Mouse (Mus musculus): Measurements from ENCODE around the gene Spice1. TPM values are rescaled to one million over a fixed set of nuclear protein-coding genes. Genes with fewer than 3 reads are reported as not detected.

Spice1 gene
- total RNA-seq, 1 experiment, result 15.3 TPM

DNA sequence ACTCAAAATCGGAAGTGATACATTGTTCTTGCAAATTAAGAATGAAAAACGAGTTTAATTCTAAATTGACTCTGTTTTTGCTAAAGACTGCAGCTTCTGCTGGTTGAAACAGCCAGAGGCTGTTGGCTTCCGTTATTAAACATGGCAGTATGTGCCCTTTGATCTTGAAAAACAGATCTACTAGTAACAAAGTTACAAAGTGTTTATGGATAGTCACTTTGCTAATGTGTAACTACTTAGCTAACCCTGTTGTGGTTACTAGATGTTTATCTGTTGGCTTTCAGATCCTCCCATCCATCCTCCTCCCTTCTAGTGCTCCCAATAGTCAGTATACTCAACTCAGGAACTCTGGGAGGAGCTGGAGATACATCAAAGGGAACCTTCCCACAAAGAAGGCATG is 41.3 kb upstream of the Spice1 start:
- Histone ChIP-seq H3K4me1 (ENCODE audit: control insufficient read depth in 2 of 2, insufficient read depth in 2 of 2, low read length in 2 of 2, poor library complexity in 1 of 2) (no peaks in the 10 kb centered on the region), H3K36me3 (ENCODE audit: control insufficient read depth, insufficient read depth, low read length, poor library complexity, severe bottlenecking) (no peaks in the 10 kb centered on the region), H3K9ac (ENCODE audit: insufficient read depth, low read depth, low read length, poor library complexity, severe bottlenecking) (no peak overlapping the region), H3K9me3 (ENCODE audit: control insufficient read depth, insufficient read depth, low read depth, low read length) (no peaks in the 10 kb centered on the region), H3K4me3 (ENCODE audit: insufficient read depth in 1 of 2, low read depth in 1 of 2, low read length in 2 of 2, poor library complexity in 1 of 2, severe bottlenecking in 1 of 2) (no peak overlapping the region), H3K27ac (ENCODE audit: insufficient read depth, low read depth, low read length, poor library complexity, severe bottlenecking) (no peak overlapping the region)
- no peak for DNase-seq (ENCODE audit: low read depth, low spot score)
- in situ Hi-C loops (cut with MboI; ENCODE audit: low sequenced_read_pairs in 2 of 2, unreplicated experiment in 2 of 2), result no loop called here
- TF ChIP-seq HCFC1 (IDR thresholded peaks at IDR 0.05; ENCODE audit: borderline replicate concordance, insufficient read depth, low read length), result no peak
- no peak for TF ChIP-seq ZNF384 (IDR thresholded peaks at IDR 0.05; ENCODE audit: low read depth, low read length)
- no peak for TF ChIP-seq CHD2 (IDR thresholded peaks at IDR 0.05; ENCODE audit: low read depth, low read length)
- TF ChIP-seq MAFK (IDR thresholded peaks at IDR 0.05; ENCODE audit: insufficient read depth, low read depth, low read length), result no peak
- TF ChIP-seq ZC3H11A (IDR thresholded peaks at IDR 0.05; ENCODE audit: borderline replicate concordance, low read depth, low read length), result no peak

DNA sequence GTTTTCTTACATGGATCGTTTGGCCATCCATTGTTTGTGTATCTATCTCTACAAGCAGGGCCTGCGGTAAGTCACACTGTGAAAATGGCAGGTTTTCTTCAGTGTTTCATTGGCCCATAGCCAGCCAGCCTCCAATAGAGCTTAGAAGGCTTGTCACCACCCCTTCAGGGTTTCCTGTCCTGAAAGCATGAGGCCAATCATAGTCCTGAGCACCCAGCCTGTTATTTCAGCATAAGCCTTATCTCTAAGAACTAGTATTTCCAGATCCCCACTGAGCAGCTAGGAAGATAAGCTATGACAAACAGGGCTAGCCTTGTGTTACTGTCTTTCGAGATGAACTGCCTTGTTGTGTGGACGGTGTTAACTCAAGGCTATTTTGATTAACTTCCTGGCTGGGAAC is 33.5 kb upstream of the Spice1 start:
- Histone ChIP-seq H3K4me1 (ENCODE audit: control insufficient read depth in 2 of 2, insufficient read depth in 2 of 2, low read length in 2 of 2, poor library complexity in 1 of 2) (no peaks in the 10 kb centered on the region; a peak in 1 of 4 replicates), H3K36me3 (ENCODE audit: control insufficient read depth, insufficient read depth, low read length, poor library complexity, severe bottlenecking) (no peaks in the 10 kb centered on the region), H3K9ac (ENCODE audit: insufficient read depth, low read depth, low read length, poor library complexity, severe bottlenecking) (no peak overlapping the region), H3K4me3 (ENCODE audit: insufficient read depth in 1 of 2, low read depth in 1 of 2, low read length in 2 of 2, poor library complexity in 1 of 2, severe bottlenecking in 1 of 2) (no peak overlapping the region), H3K27ac (ENCODE audit: insufficient read depth, low read depth, low read length, poor library complexity, severe bottlenecking) (no peak overlapping the region), H3K9me3 (ENCODE audit: control insufficient read depth, insufficient read depth, low read depth, low read length) (no peaks in the 10 kb centered on the region)
- no peak for DNase-seq (ENCODE audit: low read depth, low spot score)
- no peak for TF ChIP-seq HCFC1 (IDR thresholded peaks at IDR 0.05; ENCODE audit: borderline replicate concordance, insufficient read depth, low read length)
- no peak for TF ChIP-seq CHD2 (IDR thresholded peaks at IDR 0.05; ENCODE audit: low read depth, low read length)
- TF ChIP-seq ZC3H11A (IDR thresholded peaks at IDR 0.05; ENCODE audit: borderline replicate concordance, low read depth, low read length), result no peak
- no peak for TF ChIP-seq MAFK (IDR thresholded peaks at IDR 0.05; ENCODE audit: insufficient read depth, low read depth, low read length)
- TF ChIP-seq ZNF384 (IDR thresholded peaks at IDR 0.05; ENCODE audit: low read depth, low read length), result no peak
- in situ Hi-C loops (cut with MboI; ENCODE audit: low sequenced_read_pairs in 2 of 2, unreplicated experiment in 2 of 2), result no loop called here

DNA sequence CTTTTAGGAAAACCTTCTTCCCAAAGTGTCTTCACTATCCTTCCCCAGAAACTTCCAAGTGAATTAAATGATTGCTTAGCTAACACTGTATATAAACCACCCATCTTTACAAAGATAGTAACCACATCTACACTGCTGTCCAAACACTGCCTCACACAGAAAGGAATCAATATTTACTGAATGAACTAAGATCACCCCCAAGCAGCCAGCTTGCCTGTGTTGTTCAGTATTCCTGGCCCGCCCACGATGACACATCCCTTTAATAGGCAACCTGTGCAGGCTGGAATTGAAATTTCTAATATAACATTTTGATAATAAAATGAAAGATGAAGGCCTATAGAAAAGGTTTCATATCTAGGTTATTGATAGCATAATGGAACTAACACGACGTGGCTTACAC is 30.6 kb upstream of the Spice1 start:
- TF ChIP-seq CHD2 (IDR thresholded peaks at IDR 0.05; ENCODE audit: low read depth, low read length), result no peak
- TF ChIP-seq ZC3H11A (IDR thresholded peaks at IDR 0.05; ENCODE audit: borderline replicate concordance, low read depth, low read length), result no peak
- no peak for TF ChIP-seq MAFK (IDR thresholded peaks at IDR 0.05; ENCODE audit: insufficient read depth, low read depth, low read length)
- TF ChIP-seq HCFC1 (IDR thresholded peaks at IDR 0.05; ENCODE audit: borderline replicate concordance, insufficient read depth, low read length), result no peak
- no peak for TF ChIP-seq ZNF384 (IDR thresholded peaks at IDR 0.05; ENCODE audit: low read depth, low read length)
- no peaks in the 10 kb centered on the region for H3K9me3 ChIP-seq (ENCODE audit: control insufficient read depth, insufficient read depth, low read depth, low read length)
- in situ Hi-C loops (cut with MboI; ENCODE audit: low sequenced_read_pairs in 2 of 2, unreplicated experiment in 2 of 2), result no loop called here
- no peaks in the 10 kb centered on the region for H3K36me3 ChIP-seq (ENCODE audit: control insufficient read depth, insufficient read depth, low read length, poor library complexity, severe bottlenecking)
- peaks cover 0 to 2% of the 10 kb centered on the region in 2 experiments; a peak in 1 of 4 replicates for H3K4me1 ChIP-seq (ENCODE audit: control insufficient read depth in 2 of 2, insufficient read depth in 2 of 2, low read length in 2 of 2, poor library complexity in 1 of 2)
- DNase-seq (ENCODE audit: low read depth, low spot score), result no peak
- H3K27ac ChIP-seq (ENCODE audit: insufficient read depth, low read depth, low read length, poor library complexity, severe bottlenecking), result no peak overlapping the region
- H3K9ac ChIP-seq (ENCODE audit: insufficient read depth, low read depth, low read length, poor library complexity, severe bottlenecking), result no peak overlapping the region
- H3K4me3 ChIP-seq (ENCODE audit: insufficient read depth in 1 of 2, low read depth in 1 of 2, low read length in 2 of 2, poor library complexity in 1 of 2, severe bottlenecking in 1 of 2), result no peak overlapping the region

DNA sequence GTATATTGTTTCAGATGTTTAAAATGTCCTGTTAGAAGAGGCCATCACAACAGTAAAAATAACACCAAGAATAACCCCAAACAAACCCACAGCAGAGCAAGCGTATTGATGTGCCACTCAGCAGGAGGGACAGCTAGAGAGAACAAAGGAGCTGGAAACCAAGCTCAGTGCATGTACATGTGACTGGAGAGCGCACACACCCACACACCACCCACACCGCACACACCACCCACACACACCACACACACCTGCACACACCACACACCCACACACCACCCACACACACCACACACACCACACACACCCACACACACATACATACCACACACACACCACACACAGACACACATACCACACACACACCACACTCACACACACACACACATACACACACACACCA is 26.7 kb upstream of the Spice1 start:
- in situ Hi-C loops (cut with MboI; ENCODE audit: low sequenced_read_pairs in 2 of 2, unreplicated experiment in 2 of 2), result no loop called here
- no peak overlapping the region for H3K4me3 ChIP-seq (ENCODE audit: insufficient read depth in 1 of 2, low read depth in 1 of 2, low read length in 2 of 2, poor library complexity in 1 of 2, severe bottlenecking in 1 of 2)
- no peak for DNase-seq (ENCODE audit: low read depth, low spot score)
- no peak overlapping the region for H3K9ac ChIP-seq (ENCODE audit: insufficient read depth, low read depth, low read length, poor library complexity, severe bottlenecking)
- H3K36me3 ChIP-seq (ENCODE audit: control insufficient read depth, insufficient read depth, low read length, poor library complexity, severe bottlenecking), result no peaks in the 10 kb centered on the region
- H3K27ac ChIP-seq (ENCODE audit: insufficient read depth, low read depth, low read length, poor library complexity, severe bottlenecking), result no peak overlapping the region
- no peaks in the 10 kb centered on the region for H3K9me3 ChIP-seq (ENCODE audit: control insufficient read depth, insufficient read depth, low read depth, low read length)
- H3K4me1 ChIP-seq (ENCODE audit: control insufficient read depth in 2 of 2, insufficient read depth in 2 of 2, low read length in 2 of 2, poor library complexity in 1 of 2), result peaks cover 0 to 5% of the 10 kb centered on the region in 2 experiments; a peak in 1 of 4 replicates
- no peak for TF ChIP-seq HCFC1 (IDR thresholded peaks at IDR 0.05; ENCODE audit: borderline replicate concordance, insufficient read depth, low read length)
- TF ChIP-seq MAFK (IDR thresholded peaks at IDR 0.05; ENCODE audit: insufficient read depth, low read depth, low read length), result no peak
- no peak for TF ChIP-seq ZC3H11A (IDR thresholded peaks at IDR 0.05; ENCODE audit: borderline replicate concordance, low read depth, low read length)
- no peak for TF ChIP-seq CHD2 (IDR thresholded peaks at IDR 0.05; ENCODE audit: low read depth, low read length)
- TF ChIP-seq ZNF384 (IDR thresholded peaks at IDR 0.05; ENCODE audit: low read depth, low read length), result no peak

DNA sequence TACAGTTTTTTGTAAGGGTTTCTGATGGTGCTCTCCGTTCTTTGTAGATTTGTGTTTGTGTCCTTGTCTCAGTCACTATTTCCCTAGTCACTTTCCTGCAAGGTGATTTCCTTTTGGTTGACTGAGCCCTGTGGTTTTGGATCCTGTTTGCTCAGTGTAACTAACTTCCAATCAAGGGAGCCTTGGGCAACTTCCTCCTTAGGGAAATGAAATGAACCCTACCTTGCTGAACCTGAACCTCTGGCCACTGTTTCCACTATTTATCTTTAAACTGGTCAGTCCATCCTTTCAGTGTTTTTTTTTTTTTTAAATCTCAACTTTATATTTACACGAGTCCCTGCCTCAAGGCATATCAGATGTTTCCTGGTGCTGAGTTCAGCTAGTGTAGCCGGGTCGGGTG is 18.3 kb upstream of the Spice1 start:
- in situ Hi-C loops (cut with MboI; ENCODE audit: low sequenced_read_pairs in 2 of 2, unreplicated experiment in 2 of 2), result no loop called here
- Histone ChIP-seq H3K9me3 (ENCODE audit: control insufficient read depth, insufficient read depth, low read depth, low read length) (no peaks in the 10 kb centered on the region), H3K4me3 (ENCODE audit: insufficient read depth in 1 of 2, low read depth in 1 of 2, low read length in 2 of 2, poor library complexity in 1 of 2, severe bottlenecking in 1 of 2) (no peak overlapping the region), H3K9ac (ENCODE audit: insufficient read depth, low read depth, low read length, poor library complexity, severe bottlenecking) (no peak overlapping the region), H3K27ac (ENCODE audit: insufficient read depth, low read depth, low read length, poor library complexity, severe bottlenecking) (no peak overlapping the region), H3K36me3 (ENCODE audit: control insufficient read depth, insufficient read depth, low read length, poor library complexity, severe bottlenecking) (no peaks in the 10 kb centered on the region), H3K4me1 (ENCODE audit: control insufficient read depth in 2 of 2, insufficient read depth in 2 of 2, low read length in 2 of 2, poor library complexity in 1 of 2) (peaks cover 0 to 3% of the 10 kb centered on the region in 2 experiments; a peak in 2 of 4 replicates)
- DNase-seq (ENCODE audit: low read depth, low spot score), result no peak
- TF ChIP-seq ZNF384 (IDR thresholded peaks at IDR 0.05; ENCODE audit: low read depth, low read length) (no peak), MAFK (IDR thresholded peaks at IDR 0.05; ENCODE audit: insufficient read depth, low read depth, low read length) (no peak), HCFC1 (IDR thresholded peaks at IDR 0.05; ENCODE audit: borderline replicate concordance, insufficient read depth, low read length) (no peak), CHD2 (IDR thresholded peaks at IDR 0.05; ENCODE audit: low read depth, low read length) (no peak)
